ENCODE assay signal across 39 mouse cellular contexts in genomic region chr17:37541454-37542119, GRCm38 (mm10). TPM values are rescaled to one million over a fixed set of nuclear protein-coding genes. Genes with fewer than 3 reads are reported as not detected.
"Had no signal": no experiment of that assay in that cellular context is flagged by ENCODE, and none has a peak within 500 bp of the region (broad histone marks: within the 10 kb centered on the region; RNA-seq: fewer than 3 reads in every experiment).

No protein-coding gene starts in this region.

- H3K4me2 ChIP-seq: heart, embryonic 12.5 days; hindbrain, embryonic 12.5 days; hindbrain, embryonic 14.5 days; intestine, embryonic 15.5 days; limb, embryonic 12.5 days; liver, embryonic 11.5 days had no signal

- H3K36me3 ChIP-seq: heart, embryonic 10.5 days; heart, embryonic 12.5 days; hindbrain, embryonic 10.5 days; hindbrain, embryonic 12.5 days; intestine, embryonic 15.5 days; limb, embryonic 10.5 days; limb, embryonic 12.5 days had no signal

- H3K27me3 ChIP-seq: heart, embryonic 12.5 days; hindbrain, embryonic 12.5 days; intestine, embryonic 15.5 days; limb, embryonic 12.5 days had no signal

- ATAC-seq: hindbrain, embryonic 16.5 days; inflammation-experienced regulatory T-cells, adult 6 months; intestine, embryonic 15.5 days; intestine, postnatal 0 days had no signal

- H3K4me3 ChIP-seq: gastrocnemius, adult 2 months; heart, embryonic 10.5 days; heart, embryonic 12.5 days; hindbrain, embryonic 10.5 days; hindbrain, embryonic 12.5 days; intestine, embryonic 15.5 days; layer of hippocampus, adult 2 months; left cerebral cortex, adult 2 months; limb, embryonic 10.5 days; limb, embryonic 12.5 days had no signal

- H3K4me1 ChIP-seq: heart, embryonic 10.5 days; heart, embryonic 12.5 days; hindbrain, embryonic 10.5 days; hindbrain, embryonic 12.5 days; intestine, embryonic 15.5 days; limb, embryonic 10.5 days; limb, embryonic 12.5 days had no signal

- H3K27ac ChIP-seq: gastrocnemius, adult 2 months; heart, embryonic 10.5 days; hindbrain, embryonic 10.5 days; hindbrain, embryonic 12.5 days; hindbrain, embryonic 14.5 days; intestine, embryonic 15.5 days; layer of hippocampus, adult 2 months; left cerebral cortex, adult 2 months; limb, embryonic 10.5 days; limb, embryonic 12.5 days had no signal

- H3K9me3 ChIP-seq: heart, embryonic 10.5 days; heart, embryonic 12.5 days; hindbrain, embryonic 10.5 days; hindbrain, embryonic 12.5 days; intestine, embryonic 15.5 days; limb, embryonic 10.5 days; limb, embryonic 12.5 days had no signal

- H3K9ac ChIP-seq: heart, embryonic 12.5 days; hindbrain, embryonic 12.5 days; hindbrain, embryonic 14.5 days; intestine, embryonic 15.5 days; limb, embryonic 12.5 days had no signal

- DNase-seq: gastrocnemius, adult 2 months; gastrocnemius, postnatal 10 days; gastrocnemius, postnatal 25 days; heart, adult 18-20 months; heart, postnatal 10 days; heart, postnatal 4 days; kidney, adult 18-20 months; kidney, adult 8-10 months; kidney, postnatal 10 days; kidney, postnatal 25 days; kidney, postnatal 4 days; liver had no signal

RNA-seq across cellular contexts. Expression of gene Olfr112, which starts 27.7 kb away (rescaled TPM):
- total RNA-seq: gastrocnemius, adult 2 months; gastrocnemius, postnatal 10 days; gastrocnemius, postnatal 25 days; gastrocnemius, postnatal 4 days; granulocyte monocyte progenitor cell, adult 5-6 weeks; heart, adult 18-20 months; heart, adult 8-10 months; heart, postnatal 10 days; heart, postnatal 25 days; heart, postnatal 4 days; layer of hippocampus, adult 2 months; layer of hippocampus, postnatal 10 days; layer of hippocampus, postnatal 25 days; left cerebral cortex, adult 2 months; left cerebral cortex, postnatal 14 days; left cerebral cortex, postnatal 36 days had no signal
- polyA plus RNA-seq: heart, embryonic 10.5 days; heart, embryonic 12.5 days; heart, embryonic 14.5 days; heart, embryonic 16.5 days; hindbrain, embryonic 10.5 days; hindbrain, embryonic 12.5 days; hindbrain, embryonic 14.5 days; hindbrain, embryonic 16.5 days; inflammation-experienced regulatory T-cells, adult 6 months; intestine, embryonic 15.5 days; intestine, postnatal 0 days; kidney, embryonic 14.5 days; kidney, embryonic 16.5 days; limb, embryonic 10.5 days; limb, embryonic 12.5 days; limb, embryonic 14.5 days; liver, embryonic 11.5 days had no signal

RNA-seq across cellular contexts. Expression of gene Olfr111, which starts 33.8 kb away (rescaled TPM):
- total RNA-seq: gastrocnemius, adult 2 months; gastrocnemius, postnatal 10 days; gastrocnemius, postnatal 25 days; gastrocnemius, postnatal 4 days; granulocyte monocyte progenitor cell, adult 5-6 weeks; heart, adult 18-20 months; heart, adult 8-10 months; heart, postnatal 10 days; heart, postnatal 25 days; heart, postnatal 4 days; layer of hippocampus, adult 2 months; layer of hippocampus, postnatal 10 days; layer of hippocampus, postnatal 25 days; left cerebral cortex, adult 2 months; left cerebral cortex, postnatal 14 days had no signal
- polyA plus RNA-seq: heart, embryonic 10.5 days; heart, embryonic 14.5 days; heart, embryonic 16.5 days; hindbrain, embryonic 10.5 days; hindbrain, embryonic 12.5 days; hindbrain, embryonic 14.5 days; hindbrain, embryonic 16.5 days; inflammation-experienced regulatory T-cells, adult 6 months; intestine, postnatal 0 days; kidney, embryonic 14.5 days; kidney, embryonic 16.5 days; limb, embryonic 10.5 days; limb, embryonic 12.5 days; liver, embryonic 11.5 days had no signal

RNA-seq across cellular contexts. Expression of gene Olfr113, which starts 35.9 kb away (rescaled TPM):
- total RNA-seq: gastrocnemius, adult 2 months; gastrocnemius, postnatal 10 days; gastrocnemius, postnatal 25 days; gastrocnemius, postnatal 4 days; granulocyte monocyte progenitor cell, adult 5-6 weeks; heart, adult 18-20 months; heart, adult 8-10 months; heart, postnatal 10 days; heart, postnatal 25 days; heart, postnatal 4 days; layer of hippocampus, adult 2 months; layer of hippocampus, postnatal 10 days; layer of hippocampus, postnatal 25 days; left cerebral cortex, adult 2 months; left cerebral cortex, postnatal 14 days; left cerebral cortex, postnatal 36 days had no signal
- polyA plus RNA-seq: heart, embryonic 10.5 days; heart, embryonic 12.5 days; heart, embryonic 14.5 days; heart, embryonic 16.5 days; hindbrain, embryonic 10.5 days; hindbrain, embryonic 12.5 days; hindbrain, embryonic 14.5 days; hindbrain, embryonic 16.5 days; inflammation-experienced regulatory T-cells, adult 6 months; intestine, embryonic 15.5 days; intestine, postnatal 0 days; kidney, embryonic 14.5 days; kidney, embryonic 16.5 days; limb, embryonic 10.5 days; limb, embryonic 12.5 days; limb, embryonic 14.5 days; liver, embryonic 11.5 days had no signal

RNA-seq across cellular contexts. Expression of gene Olfr110, which starts 49.3 kb away (rescaled TPM):
- total RNA-seq: gastrocnemius, adult 2 months; gastrocnemius, postnatal 10 days; gastrocnemius, postnatal 25 days; gastrocnemius, postnatal 4 days; granulocyte monocyte progenitor cell, adult 5-6 weeks; heart, adult 18-20 months; heart, adult 8-10 months; heart, postnatal 10 days; heart, postnatal 25 days; heart, postnatal 4 days; layer of hippocampus, adult 2 months; layer of hippocampus, postnatal 10 days; layer of hippocampus, postnatal 25 days; left cerebral cortex, adult 2 months; left cerebral cortex, postnatal 14 days had no signal
- polyA plus RNA-seq: heart, embryonic 10.5 days; heart, embryonic 12.5 days; heart, embryonic 14.5 days; heart, embryonic 16.5 days; hindbrain, embryonic 10.5 days; hindbrain, embryonic 12.5 days; hindbrain, embryonic 14.5 days; hindbrain, embryonic 16.5 days; inflammation-experienced regulatory T-cells, adult 6 months; intestine, embryonic 15.5 days; intestine, postnatal 0 days; kidney, embryonic 14.5 days; kidney, embryonic 16.5 days; limb, embryonic 10.5 days; limb, embryonic 12.5 days; limb, embryonic 14.5 days; liver, embryonic 11.5 days had no signal

RNA-seq across cellular contexts. Expression of gene Olfr114, which starts 51.0 kb away (rescaled TPM):
- total RNA-seq: gastrocnemius, adult 2 months; gastrocnemius, postnatal 10 days; gastrocnemius, postnatal 25 days; gastrocnemius, postnatal 4 days; granulocyte monocyte progenitor cell, adult 5-6 weeks; heart, adult 18-20 months; heart, adult 8-10 months; heart, postnatal 10 days; heart, postnatal 25 days; heart, postnatal 4 days; layer of hippocampus, adult 2 months; layer of hippocampus, postnatal 10 days; layer of hippocampus, postnatal 25 days; left cerebral cortex, adult 2 months; left cerebral cortex, postnatal 14 days; left cerebral cortex, postnatal 36 days had no signal
- polyA plus RNA-seq: heart, embryonic 10.5 days; heart, embryonic 12.5 days; heart, embryonic 14.5 days; heart, embryonic 16.5 days; hindbrain, embryonic 10.5 days; hindbrain, embryonic 12.5 days; hindbrain, embryonic 14.5 days; hindbrain, embryonic 16.5 days; inflammation-experienced regulatory T-cells, adult 6 months; intestine, embryonic 15.5 days; intestine, postnatal 0 days; kidney, embryonic 14.5 days; kidney, embryonic 16.5 days; limb, embryonic 10.5 days; limb, embryonic 12.5 days; limb, embryonic 14.5 days; liver, embryonic 11.5 days had no signal
